In the genomic region with DNA sequence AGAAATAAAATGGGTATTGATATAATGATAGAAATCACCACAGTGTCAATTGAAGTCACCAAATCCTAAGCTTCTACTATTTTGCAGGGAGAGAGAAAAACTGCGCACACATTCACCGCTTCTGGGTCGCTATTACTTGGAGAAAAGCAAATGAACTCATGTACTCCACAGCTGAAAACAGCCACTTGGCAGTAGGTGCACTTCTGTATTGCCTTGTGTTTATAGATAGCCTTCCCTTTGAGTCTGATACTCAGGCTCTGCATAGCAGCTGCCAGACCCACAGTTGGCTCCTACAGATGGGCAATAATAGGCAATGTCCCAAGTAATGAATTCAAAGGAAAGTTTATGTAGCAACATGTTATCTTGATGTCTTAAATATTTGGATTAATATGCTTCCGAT, we compare ENCODE assay signal across 11 mouse cellular contexts. TPM values are rescaled to one million over a fixed set of nuclear protein-coding genes. Genes with fewer than 3 reads are reported as not detected.
DNase-seq lines count a peak whose midpoint lies in the region; ATAC-seq lines count a peak whose summit lies in the region.
"Had no signal": no experiment of that assay in that cellular context is flagged by ENCODE, and none has a peak within 500 bp of the region (broad histone marks: within the 10 kb centered on the region; RNA-seq: fewer than 3 reads in every experiment).

No protein-coding gene starts in this region.

- H3K4me1 ChIP-seq in kidney, embryonic 14.5 days (ENCODE audit: control insufficient read depth, insufficient read depth, low read length): no peaks in the 10 kb centered on the region
- no peaks in the 10 kb centered on the region for H3K4me1 ChIP-seq in embryonic facial prominence, embryonic 15.5 days
- H3K4me1 ChIP-seq in intestine, embryonic 16.5 days (ENCODE audit: control insufficient read depth, insufficient read depth, low read length): peaks cover 4% of the 10 kb centered on the region; the same call in 1 of the 2 replicates
- peaks cover 7% of the 10 kb centered on the region; the same call in 1 of the 2 replicates for H3K4me1 ChIP-seq in neural tube, embryonic 12.5 days

- H3K9ac ChIP-seq in kidney, embryonic 14.5 days (ENCODE audit: low read depth, low read length): peak overlapping the region; percentile 68; the same call in 1 of the 2 replicates
- H3K9ac ChIP-seq in embryonic facial prominence, embryonic 15.5 days: no peak overlapping the region
- no peak overlapping the region for H3K9ac ChIP-seq in intestine, embryonic 16.5 days (ENCODE audit: low read depth, low read length)
- peak overlapping the region; percentile 73; the same call in 1 of the 2 replicates for H3K9ac ChIP-seq in neural tube, embryonic 12.5 days

- H3K9me3 ChIP-seq in kidney, embryonic 14.5 days (ENCODE audit: control insufficient read depth, low read length): no peaks in the 10 kb centered on the region
- no peaks in the 10 kb centered on the region for H3K9me3 ChIP-seq in embryonic facial prominence, embryonic 15.5 days (replicated peaks)
- H3K9me3 ChIP-seq in intestine, embryonic 16.5 days (ENCODE audit: control insufficient read depth, low read length): no peaks in the 10 kb centered on the region
- H3K9me3 ChIP-seq in neural tube, embryonic 12.5 days: no peaks in the 10 kb centered on the region

- peak overlapping the region; percentile 56 for H3K4me3 ChIP-seq in kidney, embryonic 14.5 days (ENCODE audit: low read length)
- peak overlapping the region; percentile 75 for H3K4me3 ChIP-seq in embryonic facial prominence, embryonic 15.5 days (replicated peaks)
- H3K4me3 ChIP-seq in intestine, embryonic 16.5 days (ENCODE audit: low read length): peak overlapping the region; percentile 41
- peak overlapping the region; percentile 57 for H3K4me3 ChIP-seq in neural tube, embryonic 12.5 days

- no peaks in the 10 kb centered on the region for H3K36me3 ChIP-seq in kidney, embryonic 14.5 days (ENCODE audit: control insufficient read depth, insufficient read depth, low read length)
- H3K36me3 ChIP-seq in embryonic facial prominence, embryonic 15.5 days: no peaks in the 10 kb centered on the region
- no peaks in the 10 kb centered on the region for H3K36me3 ChIP-seq in intestine, embryonic 16.5 days (ENCODE audit: control insufficient read depth, insufficient read depth, low read length)
- no peaks in the 10 kb centered on the region for H3K36me3 ChIP-seq in neural tube, embryonic 12.5 days

- no peak for DNase-seq in kidney, postnatal 25 days
- DNase-seq in testis, postnatal 14 days (ENCODE audit: low spot score): no peak
- DNase-seq in gastrocnemius, adult 18-20 months (ENCODE audit: low spot score): no peak
- no peak for DNase-seq in frontal cortex, postnatal 14 days (ENCODE audit: low spot score in 2 of 2)
- DNase-seq: adrenal gland, postnatal 25 days had no signal

- peak overlapping the region; percentile 70 for H3K4me2 ChIP-seq in kidney, embryonic 14.5 days (replicated peaks; ENCODE audit: low read depth, low read length)
- H3K4me2 ChIP-seq in embryonic facial prominence, embryonic 15.5 days (replicated peaks): peak overlapping the region; percentile 65
- peak overlapping the region; percentile 20 for H3K4me2 ChIP-seq in intestine, embryonic 16.5 days (ENCODE audit: low read depth, low read length)
- peak overlapping the region; percentile 94 for H3K4me2 ChIP-seq in neural tube, embryonic 12.5 days (replicated peaks)

- no peak overlapping the region for H3K27ac ChIP-seq in kidney, embryonic 14.5 days (ENCODE audit: low read depth, low read length)
- 0 out of 2 replicates have a peak overlapping the region, but pooled peaks have one; percentile 6 for H3K27ac ChIP-seq in embryonic facial prominence, embryonic 15.5 days (replicated peaks)
- no peak overlapping the region for H3K27ac ChIP-seq in intestine, embryonic 16.5 days (ENCODE audit: low read length)
- H3K27ac ChIP-seq in neural tube, embryonic 12.5 days: no peak overlapping the region

- no peaks in the 10 kb centered on the region for H3K27me3 ChIP-seq in kidney, embryonic 14.5 days (ENCODE audit: control insufficient read depth, insufficient read depth, low read length)
- no peaks in the 10 kb centered on the region for H3K27me3 ChIP-seq in embryonic facial prominence, embryonic 15.5 days
- H3K27me3 ChIP-seq in intestine, embryonic 16.5 days (replicated peaks; ENCODE audit: control insufficient read depth, insufficient read depth, low read length): no peaks in the 10 kb centered on the region
- no peaks in the 10 kb centered on the region for H3K27me3 ChIP-seq in neural tube, embryonic 12.5 days (replicated peaks)
- H3K27me3 ChIP-seq: CH12.LX had no signal

- 28% methylated on average over 4 of the region's 4 CpGs for WGBS in kidney, embryonic 14.5 days
- 53% methylated on average over 4 of the region's 4 CpGs for WGBS in embryonic facial prominence, embryonic 15.5 days
- 41% methylated on average over 4 of the region's 4 CpGs for WGBS in intestine, embryonic 16.5 days
- WGBS in neural tube, embryonic 12.5 days: 72% methylated on average over 4 of the region's 4 CpGs

- ATAC-seq in kidney, embryonic 14.5 days (ENCODE audit: low FRiP score, low TSS enrichment): no peak
- ATAC-seq in embryonic facial prominence, embryonic 15.5 days (ENCODE audit: insufficient number of reproducible peaks, low FRiP score, low TSS enrichment, low read depth): no peak
- ATAC-seq in intestine, embryonic 16.5 days: no peak
- ATAC-seq in neural tube, embryonic 12.5 days (ENCODE audit: low FRiP score, low read depth): no peak
- ATAC-seq: inflammation-experienced regulatory T-cells, adult 6 months had no signal

RNA-seq across cellular contexts. Expression of gene Robo2, which starts 2.1 kb away (rescaled TPM):
- 85.6 and 140 TPM in 2 replicates for polyA plus RNA-seq in kidney, embryonic 14.5 days (2014; fragmentation: Nextera tagmentation; extraction: Ambion mirVana)
- polyA plus RNA-seq in embryonic facial prominence, embryonic 15.5 days (2015; fragmentation: Nextera tagmentation; extraction: Ambion mirVana): 85.0 and 88.6 TPM in 2 replicates
- polyA plus RNA-seq in intestine, embryonic 16.5 days (2015; fragmentation: Nextera tagmentation; extraction: Ambion mirVana): 16.0 and 17.7 TPM in 2 replicates
- polyA plus RNA-seq in neural tube, embryonic 12.5 days (2016; fragmentation: Nextera tagmentation; extraction: Ambion mirVana): 64.0 and 67.1 TPM in 2 replicates
- total RNA-seq in gastrocnemius, adult 18-20 months (2021): under 1 TPM; 0.21 to 0.85 TPM
- total RNA-seq: CH12.LX had no signal

Comparison
In these comparisons a context has a peak if more than half of its experiments do, and no peak if none do; other contexts are left out.
1. H3K4me2 ChIP-seq: peak in every context shown above with its lines; median percentile 94 in neural tube, embryonic 12.5 days; 70 in kidney, embryonic 14.5 days; 65 in embryonic facial prominence, embryonic 15.5 days; 20 in intestine, embryonic 16.5 days.
2. H3K9ac ChIP-seq: peak in kidney, embryonic 14.5 days (single experiment) and neural tube, embryonic 12.5 days (single experiment); none in embryonic facial prominence, embryonic 15.5 days (single experiment) and intestine, embryonic 16.5 days (single experiment).
3. Peak in every context shown above with its lines, with median percentiles within 50 percentile points of each other: H3K4me3 ChIP-seq.